Mouse (Mus musculus) v-Abl transformed pro-B cells (cell line): Measurements from ENCODE around the gene Retsat.

Experiments used
- in situ Hi-C, 2 experiments: fragments of 400-800 bp; cut with MboI; formaldehyde crosslinking; loops; one replicate each; pipeline ENCODE4 v1.15.1; 2025; ENCODE audit not compliant: unreplicated experiment in 2 of 2

Gene Retsat

GRCm38 (mm10) chr6:72655309-72656052 lies 57.2 kb downstream of the Retsat start:
- in situ Hi-C loops = loop anchor here in 1 of 2 experiments (10.0 kb wide), 1 partner anchor 129 kb away; the partner anchor contains the start of gene Tcf7l1

- in situ Hi-C loops = loop anchor here in 1 of 2 experiments (10.0 kb wide), 1 partner anchor 129 kb away; the partner anchor contains the start of gene Tcf7l1
Measured at GRCm38 (mm10) chr6:72656053-72656442, 57.8 kb downstream of the Retsat start.

GRCm38 (mm10) chr6:72658006-72658405 lies 59.7 kb downstream of the Retsat start:
- in situ Hi-C loops = loop anchor here in 1 of 2 experiments (10.0 kb wide), 1 partner anchor 127 kb away; the partner anchor contains the start of gene Tcf7l1
